Mouse (Mus musculus) cerebellum, adult 9-10 months (tissue): ENCODE results near the gene Ptp4a2.

Experiments used
- DNase-seq: peaks from one replicate; pipeline ENCODE4 v3.0.0; 2022

The Ptp4a2 gene

DNA sequence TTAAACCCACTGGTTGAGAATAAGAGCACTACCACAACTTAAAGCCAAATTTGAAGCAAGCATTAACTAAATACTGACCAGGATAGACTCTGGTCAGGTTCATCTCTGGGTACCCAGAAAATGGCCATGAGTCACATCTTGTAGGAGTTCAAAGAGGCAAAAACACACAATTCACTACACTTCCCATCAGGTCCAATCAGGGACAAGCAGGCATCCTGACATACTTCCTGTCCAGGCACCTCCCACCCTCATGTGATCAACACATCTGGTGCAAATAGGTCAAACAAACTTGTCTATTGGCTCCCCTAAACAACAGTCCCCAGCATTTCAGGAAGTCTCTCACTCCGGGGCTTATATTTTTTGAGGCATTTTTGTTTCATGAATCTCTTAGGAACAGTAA, 7.7 kb upstream of the Ptp4a2 start:
- DNase-seq: no peak

DNA sequence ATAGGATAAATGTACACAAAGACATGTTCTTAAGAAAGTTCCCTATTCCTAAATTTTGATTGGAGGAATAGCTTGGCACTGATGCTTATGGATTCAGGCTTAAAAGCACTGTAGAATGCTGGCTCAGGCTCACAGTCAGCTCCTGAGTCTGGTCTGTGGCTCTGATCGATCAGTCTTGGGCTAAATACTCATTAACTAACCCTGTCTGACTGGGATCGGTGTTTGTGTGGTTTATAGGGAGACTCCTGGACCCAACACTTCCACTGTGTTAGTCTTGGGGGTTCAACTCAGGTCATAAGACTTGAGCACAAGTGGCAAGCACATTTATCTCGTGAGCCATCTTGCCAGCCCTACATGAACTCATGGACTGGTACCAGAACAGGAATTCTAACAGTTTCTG, 6.0 kb upstream of the Ptp4a2 start:
- DNase-seq: no peak

DNA sequence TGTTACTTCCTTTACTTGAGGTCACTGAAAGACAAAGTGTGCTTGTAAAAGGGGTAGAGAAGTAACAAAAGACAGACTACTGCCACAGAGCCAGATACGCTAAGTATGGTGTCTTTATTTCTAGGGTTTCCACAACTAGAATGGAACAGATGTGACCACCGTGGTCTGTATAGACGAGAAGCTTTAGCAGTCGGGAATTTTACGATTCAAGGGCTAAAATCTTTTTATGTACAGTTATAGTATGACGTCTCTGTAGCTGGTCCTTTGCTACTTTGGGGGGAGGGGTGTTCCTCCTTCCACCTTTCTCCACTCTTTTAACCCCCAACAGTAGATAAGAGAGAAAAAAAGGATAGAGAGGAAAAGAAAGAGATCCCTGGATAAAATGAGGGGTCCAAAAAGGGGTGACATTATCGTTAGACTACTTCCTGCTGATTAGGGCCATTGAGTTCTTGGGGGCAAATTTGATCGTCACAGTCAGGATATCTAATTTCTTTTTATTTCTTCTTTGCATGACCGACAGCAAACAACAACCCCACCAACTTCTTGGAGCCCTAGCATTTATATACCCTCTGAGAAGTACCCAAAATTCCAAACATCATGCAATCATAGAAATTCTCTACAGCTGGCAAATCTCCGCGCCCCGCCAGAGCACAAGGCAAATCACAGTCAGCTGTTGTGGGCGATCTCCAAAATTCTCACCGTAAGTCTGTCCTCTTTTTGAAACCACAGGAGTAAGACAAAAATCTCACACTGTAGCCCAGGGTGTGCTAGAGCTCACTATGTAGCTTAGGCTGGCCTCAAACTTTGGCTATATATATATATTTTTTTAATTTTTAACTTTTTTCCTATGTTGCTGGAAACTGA, 818 bp downstream of the Ptp4a2 start:
- DNase-seq: no peak

DNA sequence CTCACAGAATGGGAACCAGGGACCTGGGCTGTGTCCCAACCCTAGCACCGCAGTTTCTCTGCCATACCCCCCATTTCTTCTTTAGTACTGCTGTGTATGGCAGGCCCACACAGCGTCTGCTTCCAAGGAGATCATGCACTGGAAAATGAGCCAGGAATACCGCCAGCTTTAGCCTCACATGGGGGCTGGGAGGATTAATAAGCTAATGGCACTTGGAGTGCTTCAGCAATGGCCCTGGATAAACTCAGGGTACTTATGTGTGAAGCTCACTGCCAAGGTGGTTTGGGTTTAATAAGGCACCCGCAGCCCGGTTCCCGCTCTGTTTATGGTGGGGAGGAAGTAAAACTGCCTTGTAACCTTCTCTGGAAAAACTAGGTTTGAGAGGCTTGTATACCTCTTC, 6.6 kb downstream of the Ptp4a2 start:
- DNase-seq: no peak

DNA sequence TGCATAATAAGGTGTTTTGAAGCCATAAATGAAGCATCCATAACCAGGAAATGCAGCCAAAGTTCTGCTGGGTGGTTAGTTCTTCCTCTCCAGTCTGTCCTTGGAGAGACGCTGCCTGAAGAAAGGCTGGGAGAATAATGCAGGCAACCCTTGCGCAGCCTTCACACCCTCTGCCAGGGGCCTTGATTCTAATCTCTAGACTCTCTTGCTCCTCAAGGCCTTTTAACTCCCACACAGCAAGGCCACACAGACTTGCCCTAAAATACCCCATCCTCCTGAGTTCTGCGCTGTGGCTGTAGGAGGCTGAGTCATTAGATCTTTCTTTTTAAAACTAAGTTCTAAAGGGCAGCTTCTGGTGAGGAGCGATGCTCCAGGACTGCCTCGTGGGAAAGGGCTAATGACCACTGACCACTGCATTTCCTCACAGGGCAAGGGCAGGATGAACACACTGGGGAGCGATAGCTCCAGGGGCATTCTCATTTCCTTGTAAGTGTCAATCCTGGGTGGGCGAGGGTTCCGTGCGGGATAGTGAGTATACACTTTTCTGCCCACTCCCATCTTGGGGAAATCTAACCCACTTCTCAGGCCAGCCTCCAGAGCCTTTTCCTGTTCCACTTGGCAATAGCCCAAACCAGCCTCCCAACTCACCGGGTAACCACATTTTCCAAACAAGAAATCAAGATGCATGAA, 7.6 kb downstream of the Ptp4a2 start:
- peak; percentile 47 for DNase-seq

DNA sequence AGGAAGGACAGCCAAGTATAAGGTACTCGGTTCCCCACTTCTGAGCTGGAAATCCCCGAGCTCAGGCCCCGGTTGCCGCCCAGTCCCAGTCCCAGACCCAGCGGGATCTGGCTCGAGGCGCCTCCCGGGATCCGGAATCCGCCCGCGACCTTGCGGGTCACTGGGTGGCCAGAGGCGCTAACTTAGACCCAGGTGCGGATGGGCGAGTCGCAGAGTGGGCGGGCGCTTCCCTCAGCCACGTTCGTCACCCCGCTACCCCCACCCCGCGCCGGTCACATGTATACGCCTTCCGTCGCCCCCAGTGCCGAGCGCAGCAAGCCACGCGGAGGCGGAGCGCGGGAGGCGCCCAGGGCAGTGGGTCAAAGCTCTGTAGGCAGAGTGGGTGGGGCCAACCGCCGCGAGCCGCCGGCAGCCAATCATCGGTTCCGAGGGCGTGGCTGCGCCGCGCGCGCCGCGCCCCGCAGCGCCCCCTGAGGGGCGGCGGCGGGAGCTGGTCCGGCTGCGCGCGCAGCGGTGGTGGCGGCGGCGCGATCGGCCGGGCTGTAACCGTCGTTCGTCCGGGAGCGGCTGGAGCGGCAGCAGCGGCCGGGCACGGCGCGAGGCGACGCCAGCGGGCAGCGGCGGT, 8.8 kb downstream of the Ptp4a2 start:
- peak; percentile 95 for DNase-seq

DNA sequence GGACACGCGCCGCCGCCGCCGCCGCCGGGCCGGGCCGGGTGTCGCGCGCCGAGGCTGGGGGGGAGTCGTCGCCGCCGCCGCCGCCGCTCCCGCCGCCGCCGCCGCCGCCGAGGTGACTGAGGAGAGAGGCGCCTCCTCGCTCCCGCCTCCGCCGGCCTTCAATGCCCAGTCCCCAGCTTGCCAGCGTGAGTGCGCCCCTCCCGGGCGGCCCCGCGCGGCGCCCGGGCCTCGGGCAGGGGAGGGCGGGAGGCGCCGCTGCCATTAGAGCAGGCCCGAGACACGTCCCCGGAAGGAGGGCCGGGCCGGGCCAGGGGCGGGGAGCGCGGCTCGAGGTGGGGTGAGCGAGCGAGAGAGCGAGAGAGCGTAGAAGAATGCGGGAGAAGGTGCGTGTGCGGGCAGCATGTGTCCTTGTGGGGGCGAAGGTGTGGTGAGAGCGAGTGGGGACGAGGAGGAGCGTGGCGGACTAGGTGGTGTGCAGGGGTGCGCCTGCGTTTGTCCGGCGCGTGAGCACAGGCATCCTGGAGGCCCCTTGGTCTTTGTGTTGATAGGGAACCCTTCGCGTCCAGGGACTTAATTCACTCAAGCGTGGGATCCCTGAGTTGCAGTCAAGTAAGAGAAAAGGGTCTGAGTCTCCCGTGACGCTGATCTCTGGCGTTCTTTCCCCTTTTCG, 9.5 kb downstream of the Ptp4a2 start:
- DNase-seq: peak; percentile 62

DNA sequence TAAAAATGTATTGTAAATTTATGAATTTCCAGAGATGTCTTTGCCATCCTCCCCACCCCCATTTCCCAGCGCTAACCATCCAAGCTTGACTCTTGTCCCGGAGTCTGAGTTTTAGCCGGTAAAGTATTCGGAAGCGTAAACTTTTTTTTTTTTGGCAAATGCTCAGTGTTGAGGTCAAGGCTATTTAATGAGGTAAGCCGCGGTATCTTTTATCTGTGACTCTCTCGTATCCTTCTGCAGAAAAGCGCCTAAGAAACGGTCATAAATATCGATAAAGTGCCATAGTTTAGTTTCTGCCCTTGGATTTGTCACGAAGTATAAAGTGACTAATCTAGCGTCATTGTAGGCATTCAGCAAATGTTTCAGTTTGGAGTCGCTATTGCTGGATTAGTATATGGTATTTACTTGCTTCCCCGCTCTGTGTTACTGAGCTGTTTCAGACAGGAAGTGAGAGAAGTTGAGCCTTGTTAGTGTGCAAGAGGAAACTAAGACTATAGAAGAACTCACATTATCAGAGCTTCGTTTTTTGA, 10.1 kb downstream of the Ptp4a2 start:
- DNase-seq: no peak

DNA sequence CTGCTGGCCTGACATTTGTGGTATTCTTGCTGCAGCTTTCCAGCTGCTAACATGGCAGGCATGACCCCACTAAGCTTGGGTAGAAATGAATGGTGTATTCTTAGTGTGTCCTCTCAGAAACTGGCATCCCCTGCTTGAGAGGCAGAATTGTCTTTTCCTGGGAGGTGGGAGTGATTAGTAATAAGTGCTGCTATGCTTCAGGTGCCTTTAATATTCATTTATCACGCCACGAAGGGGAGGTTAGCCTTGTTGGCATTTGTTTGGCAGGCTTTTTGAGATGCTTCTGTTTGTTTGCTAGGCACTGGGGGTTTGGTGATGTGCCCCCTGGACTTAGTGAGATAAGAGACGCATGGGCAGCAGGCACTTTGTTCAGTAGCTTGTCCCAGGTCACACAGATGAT, 11.3 kb downstream of the Ptp4a2 start:
- no peak for DNase-seq

DNA sequence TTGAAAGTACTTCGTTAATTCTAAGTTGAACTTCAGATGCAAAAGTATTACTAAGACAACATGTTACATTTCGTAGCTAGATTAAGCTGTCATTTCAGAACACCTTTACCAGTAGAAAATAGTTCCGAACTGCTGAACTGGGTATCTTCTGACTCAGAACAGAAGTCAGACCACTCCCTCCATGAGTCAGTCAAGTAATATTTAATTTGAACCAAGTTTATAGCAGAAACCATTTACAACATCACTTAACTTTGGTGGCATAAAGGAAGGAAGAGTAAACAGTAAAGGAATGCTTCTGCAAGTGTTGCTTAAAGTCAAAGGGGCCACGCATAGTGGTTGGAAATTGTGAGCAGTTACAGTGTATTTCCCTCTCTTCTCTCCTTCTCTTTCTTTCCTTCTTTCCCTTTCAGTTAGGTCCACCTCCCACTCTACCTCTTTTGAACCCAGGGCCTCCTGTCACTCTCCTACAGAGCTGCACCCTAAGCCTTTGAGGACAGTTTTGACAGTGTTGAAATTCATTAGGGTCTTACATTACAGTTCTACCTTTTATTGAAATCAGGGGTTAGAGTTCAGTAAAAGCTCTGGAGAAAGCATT, 12.3 kb downstream of the Ptp4a2 start:
- DNase-seq: no peak

DNA sequence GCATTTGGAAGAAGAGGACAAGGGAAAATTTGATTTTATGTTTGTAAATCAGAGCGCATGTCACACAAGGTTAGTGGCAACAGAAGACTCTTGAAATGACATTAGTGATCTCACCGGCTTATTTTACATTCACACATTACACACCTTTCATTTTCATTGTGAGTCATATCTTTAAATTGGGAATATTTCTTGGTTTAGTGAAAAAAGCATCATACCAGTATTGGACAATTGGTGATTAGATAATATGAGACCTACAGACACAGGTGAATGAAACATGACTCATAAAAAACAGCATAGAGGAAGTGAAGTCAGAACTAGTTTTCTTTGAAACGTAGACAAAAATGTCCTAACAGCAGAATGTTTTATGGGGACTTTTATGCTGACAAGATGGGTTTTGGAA, 16.6 kb downstream of the Ptp4a2 start:
- DNase-seq: no peak

DNA sequence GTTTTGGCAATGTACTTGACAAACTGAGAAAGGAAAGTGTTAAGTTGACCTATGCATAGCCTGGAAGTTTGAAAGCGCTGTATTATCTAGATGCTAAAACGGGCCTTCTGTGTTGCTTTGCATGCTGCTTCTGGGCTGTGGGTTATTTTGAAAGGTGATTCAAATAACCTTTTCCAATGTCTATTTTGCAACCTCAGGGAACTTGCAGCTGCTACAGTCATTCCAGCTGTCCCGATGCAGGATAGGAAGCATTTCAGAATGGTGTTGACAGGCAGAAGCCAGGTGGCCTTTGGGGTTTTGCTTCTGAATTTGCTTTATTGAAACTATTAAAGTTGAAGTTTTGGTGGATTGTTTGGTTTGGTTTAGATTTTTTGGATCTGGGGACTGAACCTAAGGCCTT, 17.1 kb downstream of the Ptp4a2 start:
- DNase-seq: no peak

DNA sequence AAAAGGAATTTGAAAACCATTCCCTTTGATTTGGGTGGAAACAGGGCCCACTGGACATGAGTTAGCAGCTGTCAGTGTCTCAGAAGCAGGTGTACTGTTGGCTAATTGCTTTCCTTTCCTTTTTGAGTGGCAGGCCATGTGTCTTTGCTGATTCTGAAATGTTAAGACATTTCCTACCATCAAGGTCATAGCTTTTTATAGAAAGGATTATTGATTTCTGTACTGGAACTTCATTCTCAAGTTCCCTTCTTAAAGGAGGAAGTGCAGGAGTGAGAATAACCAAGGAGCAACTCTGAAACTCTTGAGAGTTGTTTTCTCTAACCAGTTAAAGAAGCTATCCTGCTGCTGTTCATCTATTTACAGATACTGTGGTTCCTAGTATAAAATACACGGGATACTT, 18.8 kb downstream of the Ptp4a2 start:
- no peak for DNase-seq

DNA sequence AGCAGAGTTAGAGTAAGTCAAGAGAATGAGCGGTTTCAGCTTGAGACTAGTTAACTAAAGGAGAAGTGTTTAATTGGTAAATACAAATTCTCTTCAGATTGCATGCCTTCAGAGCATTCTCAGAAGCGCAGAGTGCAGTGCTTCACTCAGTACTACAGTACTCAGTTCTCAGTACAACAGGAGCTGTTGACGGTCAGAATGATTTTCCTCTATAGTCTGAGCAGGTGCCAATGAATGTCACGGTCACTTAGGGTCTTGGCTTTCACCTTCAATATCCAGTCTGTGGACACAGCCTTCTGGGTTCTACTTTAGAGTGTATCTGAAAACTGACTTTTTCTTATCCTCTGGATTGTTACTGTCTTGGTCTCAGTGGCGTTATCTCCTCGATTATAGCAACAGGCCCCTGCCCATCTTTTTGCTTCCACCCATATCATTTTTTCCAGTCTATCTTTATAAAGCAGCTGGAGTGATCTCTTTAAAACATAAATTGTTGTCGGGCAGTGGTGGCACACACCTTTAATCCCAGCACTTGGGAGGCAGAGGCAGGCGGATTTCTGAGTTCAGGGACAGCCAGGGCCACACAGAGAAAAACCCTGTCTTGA, 19.4 kb downstream of the Ptp4a2 start:
- no peak for DNase-seq

DNA sequence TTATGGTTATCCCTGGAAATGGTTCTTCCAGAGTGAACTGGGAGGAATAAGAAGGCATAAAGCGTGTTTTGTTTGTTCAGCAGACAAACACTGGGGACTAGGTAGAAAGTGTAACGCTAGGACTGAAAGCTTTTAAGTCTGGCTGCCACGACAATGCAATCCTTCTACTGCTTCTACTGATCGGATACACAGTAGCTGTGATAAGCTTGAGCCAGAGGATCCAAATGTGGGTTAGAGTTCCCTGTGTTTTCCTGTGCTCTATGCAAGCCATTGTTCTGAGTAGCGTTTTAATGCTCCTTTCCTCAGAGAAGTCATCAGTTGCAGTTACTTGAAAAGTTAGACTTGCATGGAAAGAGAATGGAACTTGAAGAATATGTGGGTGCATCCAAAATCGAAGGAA, 23.6 kb downstream of the Ptp4a2 start:
- DNase-seq: no peak

DNA sequence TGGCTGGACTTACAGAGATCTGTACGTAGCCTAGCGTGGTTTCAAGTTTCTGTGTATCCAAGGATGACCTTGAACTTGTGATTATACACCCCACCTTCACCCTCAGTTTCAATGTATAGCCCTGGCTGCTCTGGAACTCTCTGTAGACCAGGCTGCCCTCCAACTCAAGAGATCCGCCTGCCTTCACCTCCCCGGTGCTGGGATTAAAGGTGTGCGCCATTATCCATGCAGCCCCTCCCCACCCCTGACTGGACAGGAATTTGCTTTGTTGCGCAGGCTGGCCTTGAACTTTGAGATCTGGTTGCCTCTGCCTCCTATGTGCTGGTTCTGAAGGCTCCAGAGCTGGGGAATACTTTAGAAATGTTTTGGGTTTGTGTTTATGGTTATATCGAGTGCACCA, 24.3 kb downstream of the Ptp4a2 start:
- no peak for DNase-seq

DNA sequence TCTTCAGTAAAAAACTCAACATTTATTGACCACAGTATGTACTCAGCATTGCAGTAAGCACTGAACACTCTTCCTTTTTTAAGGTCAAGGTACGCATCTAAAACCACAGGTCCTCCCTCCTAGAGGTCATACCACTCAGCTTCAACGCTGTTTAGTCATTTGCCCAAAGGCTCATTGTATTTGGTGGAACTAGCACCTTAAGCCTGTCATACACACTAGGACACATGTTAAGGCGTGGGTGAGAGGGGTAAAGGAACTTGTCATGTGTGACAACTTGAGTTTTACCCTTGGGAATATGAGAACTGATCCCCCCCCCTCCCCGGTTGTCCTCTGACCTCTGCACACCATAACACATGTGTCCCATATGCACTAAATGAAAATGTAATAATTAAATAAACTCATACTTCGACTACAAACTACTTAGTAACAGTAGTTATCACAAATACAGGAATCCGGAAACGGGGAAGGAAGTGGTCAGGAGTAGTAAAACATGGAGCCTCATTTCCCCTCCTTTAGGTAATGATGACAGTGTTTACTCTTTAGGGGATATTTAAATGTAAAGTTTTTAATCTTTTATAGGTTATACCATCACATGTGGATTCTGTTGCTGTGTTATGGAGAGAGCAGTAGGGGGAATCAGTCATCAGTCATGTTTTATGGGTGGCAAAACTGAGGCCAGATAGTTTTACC, 29.0 kb downstream of the Ptp4a2 start:
- DNase-seq: no peak

DNA sequence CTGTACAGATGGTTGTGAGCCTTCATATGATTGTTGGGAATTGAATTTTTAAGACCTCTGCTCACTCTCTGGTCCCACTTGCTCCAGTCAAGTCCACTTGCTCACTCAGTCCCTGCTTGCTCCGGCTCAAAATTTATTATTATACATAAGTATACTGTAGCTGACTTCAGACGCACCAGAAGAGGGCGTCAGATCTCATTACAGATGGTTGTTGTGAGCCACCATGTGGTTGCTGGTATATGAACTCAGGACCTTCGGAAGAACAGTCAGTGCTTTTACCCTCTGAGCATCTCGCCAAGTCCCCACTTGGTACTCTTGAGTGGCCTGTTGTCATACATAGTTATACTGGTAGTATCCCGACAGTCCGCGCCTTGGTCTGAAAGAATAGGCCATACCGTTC, 35.8 kb downstream of the Ptp4a2 start:
- DNase-seq: no peak

DNA sequence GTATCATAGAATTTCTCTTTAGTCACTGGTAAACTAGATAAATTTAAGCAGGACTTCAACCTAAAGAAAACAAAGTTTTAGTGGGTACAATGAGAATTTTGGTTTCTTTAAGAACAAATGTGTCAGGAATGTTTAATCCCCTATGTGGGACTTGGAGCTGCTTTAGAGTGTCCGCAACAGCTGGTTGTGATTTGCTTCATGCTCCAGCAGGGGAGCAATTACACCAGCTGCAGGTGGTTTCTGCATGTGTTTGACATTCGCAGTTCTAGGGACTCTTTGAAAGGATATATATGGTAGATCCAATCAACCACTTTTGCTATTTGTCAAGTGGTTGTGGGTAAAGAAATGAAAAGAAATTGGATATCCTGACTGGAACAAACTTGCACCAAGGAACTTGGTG, 39.5 kb downstream of the Ptp4a2 start:
- DNase-seq: no peak

DNA sequence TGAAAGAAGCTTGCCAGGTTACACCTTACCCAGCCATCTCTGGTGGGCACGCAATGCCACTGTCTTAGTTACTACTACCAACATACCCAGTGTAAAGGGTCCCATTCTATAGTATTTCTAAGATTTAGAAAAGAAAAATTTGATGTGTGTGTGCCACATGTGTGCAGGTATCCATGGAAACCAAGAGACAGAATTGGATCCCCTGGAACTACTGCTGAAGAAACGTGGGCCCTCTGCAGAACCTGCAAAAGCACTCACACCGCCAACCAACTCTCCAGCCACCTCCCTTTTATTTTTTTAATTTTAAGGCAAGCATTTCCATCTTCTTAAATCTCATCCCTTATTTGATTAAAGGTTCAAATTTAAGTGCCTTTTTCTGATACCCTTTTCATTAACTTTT, 40.8 kb downstream of the Ptp4a2 start:
- no peak for DNase-seq

DNA sequence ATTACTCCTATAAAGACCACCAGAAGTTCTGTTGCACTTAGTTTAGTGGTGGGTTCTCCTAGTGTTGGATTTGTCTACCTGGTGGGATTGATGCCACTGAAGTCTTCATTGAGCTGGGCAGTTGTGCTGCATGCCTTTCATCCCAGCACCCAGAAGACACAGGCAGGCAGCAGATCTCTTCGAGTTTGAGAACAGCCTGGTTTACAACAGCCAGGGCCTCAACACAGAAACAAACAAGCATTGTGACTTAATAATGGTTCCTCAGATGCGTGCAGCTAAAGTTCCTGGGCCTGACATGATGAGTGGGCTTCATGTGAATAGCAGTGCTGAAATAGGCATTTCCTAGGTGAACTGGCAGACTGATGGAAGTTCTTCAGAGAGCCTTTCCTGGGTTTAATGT, 42.0 kb downstream of the Ptp4a2 start:
- no peak for DNase-seq

DNA sequence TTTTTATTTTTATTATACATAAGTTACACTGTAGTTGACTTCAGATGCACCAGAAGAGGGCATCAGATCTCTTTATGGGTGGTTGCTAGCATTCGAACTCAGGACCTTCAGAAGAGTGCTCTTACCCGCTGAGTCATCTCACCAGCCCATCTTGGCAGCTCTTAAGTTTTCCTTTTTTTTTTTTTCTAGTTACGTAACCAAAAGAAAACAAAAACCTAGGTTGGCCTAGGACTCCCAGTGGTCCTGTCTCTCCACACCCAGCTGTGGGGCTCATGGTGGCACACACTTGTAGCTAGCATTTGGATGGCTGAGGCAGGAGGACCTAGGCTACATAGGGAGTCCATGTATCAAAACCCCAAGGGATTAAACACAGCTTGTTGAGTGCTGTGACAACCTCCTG, 43.0 kb downstream of the Ptp4a2 start:
- no peak for DNase-seq
